Mouse (Mus musculus): ENCODE measurements around the gene Hsd17b1. TPM values are rescaled to one million over a fixed set of nuclear protein-coding genes. Genes with fewer than 3 reads are reported as not detected.

The Hsd17b1 gene
- polyA plus RNA-seq (2017; shearing (Covaris generic)), result 1 to 10 TPM in 1 of 2 experiments, under 1 TPM in 1; 0.39 to 2.9 TPM

DNA sequence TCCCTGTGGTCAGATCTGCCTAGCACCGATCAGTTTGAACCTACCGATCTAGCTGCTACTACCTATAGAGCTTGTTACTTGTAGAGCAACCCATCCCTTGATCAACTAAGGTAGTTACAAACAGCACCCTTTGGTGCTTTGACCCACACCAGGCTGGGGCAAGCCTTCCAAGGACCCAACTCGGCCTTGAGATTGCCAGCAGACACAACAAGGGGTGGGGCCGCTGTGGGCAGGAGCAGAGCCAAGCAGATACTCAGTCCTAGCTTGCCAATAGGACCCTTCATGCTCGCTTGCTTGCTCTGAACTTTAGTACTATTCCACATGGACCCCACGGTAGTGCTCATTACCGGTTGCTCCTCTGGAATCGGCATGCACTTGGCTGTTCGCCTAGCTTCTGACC, at the start of gene Hsd17b1:
Hsd17b1 (plus strand) TSS at position 291 of the 400 bp plus-strand sequence.

GRCm38 (mm10) chr11:101069391-101070188, 8.6 kb upstream of the Hsd17b1 start, which contains the start of gene Naglu:
Naglu (plus strand) TSS chr11:101070012.

DNA sequence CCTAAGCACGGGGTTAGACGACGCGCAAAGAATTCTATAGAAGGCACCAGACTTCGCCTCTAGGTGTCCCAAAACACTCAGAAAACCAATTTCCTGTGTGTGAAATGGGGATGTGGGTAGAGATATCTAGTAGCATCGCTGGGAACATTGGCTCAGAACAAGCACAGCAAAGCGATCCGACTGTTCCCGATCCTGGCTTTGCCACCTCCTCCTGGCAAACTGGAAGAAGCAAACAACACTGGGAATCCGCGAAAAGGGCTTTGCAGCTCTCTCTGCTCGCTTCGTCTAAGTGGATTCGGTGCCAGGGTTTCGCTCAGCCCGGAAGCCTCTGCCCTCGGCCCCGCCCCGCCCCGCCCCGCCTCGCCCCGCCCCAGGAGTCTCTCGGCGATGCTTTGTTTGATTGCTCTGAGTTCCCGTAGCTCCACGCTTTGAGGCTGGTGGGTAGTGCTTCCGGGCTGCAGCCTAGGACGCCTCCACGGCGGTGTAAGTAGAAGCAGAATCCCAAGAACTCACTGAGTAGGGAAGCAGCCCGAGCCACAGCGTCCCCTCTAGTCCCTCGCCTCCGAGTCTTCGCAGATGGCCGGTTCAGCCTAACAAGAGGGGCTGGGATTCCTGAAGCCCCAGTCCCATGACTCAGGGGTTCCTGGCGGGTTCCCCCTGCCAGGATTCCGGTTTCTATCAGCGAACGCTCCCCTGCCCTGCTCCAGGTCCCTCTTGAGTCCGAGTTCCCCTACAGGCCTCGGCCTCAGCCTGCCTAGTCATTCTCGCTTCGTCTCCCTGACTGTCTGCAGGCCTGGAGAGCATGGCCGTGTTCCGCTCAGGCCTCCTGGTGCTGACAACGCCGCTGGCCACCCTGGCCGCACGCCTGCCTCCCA, 4.2 kb downstream of the Hsd17b1 start, which contains the start of gene Coasy:
Coasy (plus strand) TSS at position 358 of the 875 bp plus-strand sequence.

GRCm38 (mm10) chr11:101086756-101087681, 8.8 kb downstream of the Hsd17b1 start, which contains the start of gene Mlx:
Mlx (plus strand) TSS chr11:101087277.

GRCm38 (mm10) chr11:101095314-101096024, 17.3 kb downstream of the Hsd17b1 start, which contains the start of gene Psmc3ip:
Psmc3ip (minus strand) TSS chr11:101095436.

GRCm38 (mm10) chr11:101119761-101120544, 41.7 kb downstream of the Hsd17b1 start, which contains the start of the genes Retreg3 and Tubg1:
Retreg3 (minus strand) TSS chr11:101119893.
Tubg1 (plus strand) TSS chr11:101119938.

Other genes starting within 250 kb of the Hsd17b1 start
- 100 to 1,000 TPM; 119 to 160 TPM for gene Stat5b, start 227.7 kb upstream of the Hsd17b1 start, polyA plus RNA-seq (2017; shearing (Covaris generic))
- 10 to 100 TPM; 67.9 to 84.1 TPM for gene Stat5a, start 219.1 kb upstream of the Hsd17b1 start, polyA plus RNA-seq (2017; shearing (Covaris generic))
- 100 to 1,000 TPM; 233 to 234 TPM for gene Stat3, start 138.9 kb upstream of the Hsd17b1 start, polyA plus RNA-seq (2017; shearing (Covaris generic))
- under 1 TPM; 0.32 to 0.83 TPM for gene Cavin1, start 107.5 kb upstream of the Hsd17b1 start, polyA plus RNA-seq (2017; shearing (Covaris generic))
- 1 to 10 TPM; 8.9 to 9.8 TPM for gene Atp6v0a1, start 69.0 kb upstream of the Hsd17b1 start, polyA plus RNA-seq (2017; shearing (Covaris generic))
- gene Naglu, start 8.4 kb upstream of the Hsd17b1 start, polyA plus RNA-seq (2017; shearing (Covaris generic)), result 10 to 100 TPM; 27.4 to 32.0 TPM
- gene Coasy, start 4.2 kb downstream of the Hsd17b1 start, polyA plus RNA-seq (2017; shearing (Covaris generic)), result 10 to 100 TPM; 26.6 to 33.3 TPM
- 100 to 1,000 TPM in 1 of 2 experiments, 10 to 100 TPM in 1; 81.3 to 127 TPM for gene Mlx, start 8.9 kb downstream of the Hsd17b1 start, polyA plus RNA-seq (2017; shearing (Covaris generic))
- gene Psmc3ip, start 17.0 kb downstream of the Hsd17b1 start, polyA plus RNA-seq (2017; shearing (Covaris generic)), result 1 to 10 TPM; 6.8 to 8.2 TPM
- gene Retreg3, start 41.5 kb downstream of the Hsd17b1 start, polyA plus RNA-seq (2017; shearing (Covaris generic)), result 10 to 100 TPM; 68.5 to 73.8 TPM
- 10 to 100 TPM; 36.2 to 39.8 TPM for gene Tubg1, start 41.5 kb downstream of the Hsd17b1 start, polyA plus RNA-seq (2017; shearing (Covaris generic))
- gene Tubg2, start 77.5 kb downstream of the Hsd17b1 start, polyA plus RNA-seq (2017; shearing (Covaris generic)), result 1 to 10 TPM; 4.0 to 6.8 TPM
- gene Cntnap1, start 92.1 kb downstream of the Hsd17b1 start, polyA plus RNA-seq (2017; shearing (Covaris generic)), result under 1 TPM; 0.25 to 0.27 TPM
- 1 to 10 TPM in 1 of 2 experiments, under 1 TPM in 1; 0.14 to 1.2 TPM for gene Plekhh3, start 92.9 kb downstream of the Hsd17b1 start, polyA plus RNA-seq (2017; shearing (Covaris generic))
- 1 to 10 TPM in 1 of 2 experiments, under 1 TPM in 1; 0.70 to 5.0 TPM for gene Ccr10, start 97.0 kb downstream of the Hsd17b1 start, polyA plus RNA-seq (2017; shearing (Covaris generic))
- gene Ezh1, start 148.1 kb downstream of the Hsd17b1 start, polyA plus RNA-seq (2017; shearing (Covaris generic)), result 10 to 100 TPM; 66.9 to 83.4 TPM
- gene Ramp2, start 167.6 kb downstream of the Hsd17b1 start, polyA plus RNA-seq (2017; shearing (Covaris generic)), result 1 to 10 TPM in 1 of 2 experiments, not detected in 1; 1.3 TPM
- gene Vps25, start 175.3 kb downstream of the Hsd17b1 start, polyA plus RNA-seq (2017; shearing (Covaris generic)), result 100 to 1,000 TPM; 145 to 147 TPM
- 1 to 10 TPM; 2.7 to 2.9 TPM for gene Wnk4, start 182.2 kb downstream of the Hsd17b1 start, polyA plus RNA-seq (2017; shearing (Covaris generic))
- gene Cntd1, start 200.6 kb downstream of the Hsd17b1 start, polyA plus RNA-seq (2017; shearing (Covaris generic)), result 1 to 10 TPM in 1 of 2 experiments, under 1 TPM in 1; 0.90 to 1.2 TPM
- gene Coa3, start 200.7 kb downstream of the Hsd17b1 start, polyA plus RNA-seq (2017; shearing (Covaris generic)), result 100 to 1,000 TPM; 101 to 110 TPM
- 100 to 1,000 TPM; 184 to 206 TPM for gene Becn1, start 223.9 kb downstream of the Hsd17b1 start, polyA plus RNA-seq (2017; shearing (Covaris generic))
- gene Psme3, start 237.8 kb downstream of the Hsd17b1 start, polyA plus RNA-seq (2017; shearing (Covaris generic)), result 100 to 1,000 TPM; 161 to 164 TPM
- gene Aoc2, start 246.7 kb downstream of the Hsd17b1 start, polyA plus RNA-seq (2017; shearing (Covaris generic)), result 1 to 10 TPM; 3.5 to 4.0 TPM